Mouse (Mus musculus): ENCODE data around the gene Ccdc24. TPM values are rescaled to one million over a fixed set of nuclear protein-coding genes. Genes with fewer than 3 reads are reported as not detected.

The Ccdc24 gene
- total RNA-seq (2023): not detected in 2 replicates

DNA sequence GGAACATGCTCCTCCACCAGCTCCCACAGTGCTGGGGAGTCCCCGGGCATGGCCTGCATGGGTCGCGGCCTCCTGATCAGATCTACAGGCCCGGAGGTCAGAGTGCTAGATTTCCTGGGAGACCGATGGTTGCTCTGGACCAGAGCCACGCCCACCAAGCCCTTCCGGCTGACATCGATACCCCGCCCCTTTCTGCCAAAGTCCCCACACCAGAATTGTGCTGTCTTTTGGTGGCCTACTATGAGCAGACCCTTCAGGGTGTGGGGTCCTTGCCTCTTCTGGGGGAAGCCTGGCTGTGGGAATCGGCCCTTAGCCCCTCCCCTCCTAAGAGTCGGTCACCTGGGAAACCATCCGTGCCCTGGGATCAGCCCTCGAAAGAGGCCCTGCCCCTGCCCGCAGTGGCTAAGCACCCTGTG is at the start of gene Ccdc24:
Gene Ccdc24, minus strand, starts transcription at position 87 of the 416 bp plus-strand sequence.

GRCm38 (mm10) chr4:117914591-117915442 is 42.5 kb upstream of the Ccdc24 start, which contains the start of gene Ipo13:
Gene Ipo13, minus strand, starts transcription at chr4:117914999.

DNA sequence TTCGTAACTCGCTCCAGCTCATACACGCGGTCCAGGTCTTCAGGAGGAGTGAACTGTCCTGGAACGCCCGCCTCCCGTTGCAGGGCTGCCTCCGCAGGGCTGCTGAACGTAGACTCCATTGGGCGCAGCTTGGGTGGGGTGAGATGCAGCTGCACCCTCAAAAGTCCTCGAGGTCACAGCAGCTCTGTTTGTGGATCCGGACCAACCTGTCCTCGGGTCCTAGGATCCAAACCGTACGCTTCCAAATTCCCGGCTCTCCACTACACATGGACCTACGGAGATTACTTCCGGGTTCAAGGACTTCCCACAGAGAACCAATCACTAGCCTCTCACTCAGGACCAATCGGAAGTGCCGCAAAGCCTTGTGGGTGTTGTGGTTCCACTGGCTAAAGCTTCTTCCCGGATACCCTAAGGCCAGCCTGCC is 19.4 kb upstream of the Ccdc24 start, which contains the start of gene Dph2:
Gene Dph2, minus strand, starts transcription at position 295 of the 424 bp plus-strand sequence.

GRCm38 (mm10) chr4:117887133-117887532 is 14.8 kb upstream of the Ccdc24 start, which contains the start of gene Atp6v0b:
Gene Atp6v0b, minus strand, starts transcription at chr4:117887333.

GRCm38 (mm10) chr4:117882701-117883691 is 10.6 kb upstream of the Ccdc24 start, which contains the start of gene B4galt2:
Gene B4galt2, minus strand, starts transcription at chr4:117883487.

GRCm38 (mm10) chr4:117834457-117834844 is 37.9 kb downstream of the Ccdc24 start, which contains the start of gene Slc6a9:
Gene Slc6a9, plus strand, starts transcription at chr4:117834506.

Other genes starting within 250 kb of the Ccdc24 start
- 14.9 and 15.7 TPM in 2 replicates for gene Dmap1, start 190.3 kb downstream of the Ccdc24 start, total RNA-seq (2023)
- not detected in 2 replicates for gene Gm12845, start 148.1 kb downstream of the Ccdc24 start, total RNA-seq (2023)
- gene Klf17, start 106.9 kb downstream of the Ccdc24 start, total RNA-seq (2023): not detected in 2 replicates
- 1.1 and 1.2 TPM in 2 replicates for gene Slc6a9, start 38.1 kb downstream of the Ccdc24 start, total RNA-seq (2023)
- 0.18 and 0.38 TPM in 2 replicates for gene B4galt2, start 10.9 kb upstream of the Ccdc24 start, total RNA-seq (2023)
- 385 and 476 TPM in 2 replicates for gene Atp6v0b, start 14.8 kb upstream of the Ccdc24 start, total RNA-seq (2023)
- 1.4 and 2.5 TPM in 2 replicates for gene Dph2, start 19.5 kb upstream of the Ccdc24 start, total RNA-seq (2023)
- gene Ipo13, start 42.4 kb upstream of the Ccdc24 start, total RNA-seq (2023): 21.3 and 32.9 TPM in 2 replicates
- gene Artn, start 57.2 kb upstream of the Ccdc24 start, total RNA-seq (2023): not detected in 2 replicates

Data from neutrophil, adult 65 days (primary cell).